Mouse (Mus musculus) limb, embryonic 15.5 days (tissue): ENCODE data around the gene Cdc42bpg. TPM values are rescaled to one million over a fixed set of nuclear protein-coding genes. Genes with fewer than 3 reads are reported as not detected.
"Not testable (repeated sequence)": the region's sequence is repeated elsewhere in the genome, so short reads cannot be mapped to it uniquely, and the experiment has no call there.

Experiments used
- ATAC-seq: fragments of 200-750 bp; cut with Nextera tagmentation; 2 replicates; pipeline ENCODE4 v1.8.0; 2017; ENCODE audit warnings: low read depth, moderate TSS enrichment; ENCODE audit not compliant: insufficient number of reproducible peaks, low FRiP score, low TSS enrichment
- H3K27ac ChIP-seq: fragments of 300-500 bp; sonication (generic); 2 replicates; pipeline ENCODE4 v1.5.1; 2015; ENCODE audit warnings: moderate library complexity, mild to moderate bottlenecking, inconsistent platforms
- H3K27me3 ChIP-seq: fragments of 300-500 bp; sonication (generic); 2 replicates; pipeline ENCODE4 v1.6.1; 2015; ENCODE audit warnings: inconsistent platforms
- H3K36me3 ChIP-seq: fragments of 300-500 bp; sonication (generic); 2 replicates; pipeline ENCODE4 v1.6.1; 2015; ENCODE audit warnings: inconsistent platforms
- H3K4me1 ChIP-seq: fragments of 300-500 bp; sonication (generic); 2 replicates; pipeline ENCODE4 v1.6.1; 2015; ENCODE audit warnings: inconsistent platforms
- H3K4me2 ChIP-seq: fragments of 300-500 bp; sonication (generic); 2 replicates; pipeline ENCODE4 v1.6.1; 2015; ENCODE audit warnings: mild to moderate bottlenecking, inconsistent platforms
- H3K4me3 ChIP-seq: fragments of 300-500 bp; sonication (generic); 2 replicates; pipeline ENCODE4 v1.5.1; 2015; ENCODE audit warnings: mild to moderate bottlenecking, inconsistent platforms
- H3K9ac ChIP-seq: fragments of 300-500 bp; sonication (generic); 2 replicates; pipeline ENCODE4 v1.6.1; 2015; ENCODE audit warnings: inconsistent platforms
- H3K9me3 ChIP-seq: fragments of 300-500 bp; sonication (generic); 2 replicates; pipeline ENCODE4 v1.6.1; 2016; ENCODE audit warnings: inconsistent platforms
- WGBS: fragments of 180-500 bp; shearing (Covaris S2); methylation state at CpG from one replicate; pipeline ENCODE4 v1.1.7; 2015; 5-methylcytosine and 5-hydroxymethylcytosine counted together
- polyA plus RNA-seq: library from polyadenylated mRNA; unstranded; fragments of >200 nt; fragmentation: Nextera tagmentation; extraction: Ambion mirVana; gene quantifications from 2 replicates; pipeline ENCODE4 v1.2.1, GENCODE M21; 2015

Gene Cdc42bpg
- polyA plus RNA-seq, 1 experiment from 2014 or later, result 2.0 TPM

- Histone ChIP-seq H3K4me3 (no peak overlapping the region), H3K9me3 (no peaks in the 10 kb centered on the region), H3K36me3 (peaks cover 69% of the 10 kb centered on the region), H3K27ac (no peak overlapping the region), H3K27me3 (no peaks in the 10 kb centered on the region), H3K9ac (no peak overlapping the region), H3K4me1 (peaks cover 19% of the 10 kb centered on the region), H3K4me2 (no peak overlapping the region)
- ATAC-seq, result no peak
- 94% methylated on average over 14 of the region's 14 CpGs for WGBS
Measured at GRCm38 (mm10) chr19:6289696-6290238, 16.5 kb upstream of the Cdc42bpg start.

- ATAC-seq, H3K9me3 ChIP-seq, H3K4me2 ChIP-seq, H3K27me3 ChIP-seq, H3K9ac ChIP-seq, H3K4me3 ChIP-seq: not testable (repeated sequence)
- 0 out of 2 replicates have a peak overlapping the region, but pooled peaks have one; percentile 61 for H3K27ac ChIP-seq
- 92% methylated on average over 6 of the region's 6 CpGs for WGBS
- peaks cover 71% of the 10 kb centered on the region for H3K36me3 ChIP-seq
- H3K4me1 ChIP-seq, result peaks cover 19% of the 10 kb centered on the region
Measured at GRCm38 (mm10) chr19:6290720-6291116, 15.5 kb upstream of the Cdc42bpg start.

GRCm38 (mm10) chr19:6291117-6291781, 15.0 kb upstream of the Cdc42bpg start:
- no peak; the same call in 1 of the 2 replicates for ATAC-seq
- H3K4me2 ChIP-seq, result no peak overlapping the region
- H3K4me1 ChIP-seq, result peaks cover 17% of the 10 kb centered on the region
- H3K9ac ChIP-seq, result no peak overlapping the region
- H3K27me3 ChIP-seq, result no peaks in the 10 kb centered on the region
- WGBS, result 66% methylated on average over 10 of the region's 10 CpGs
- peaks cover 71% of the 10 kb centered on the region for H3K36me3 ChIP-seq
- H3K9me3 ChIP-seq, result no peaks in the 10 kb centered on the region
- peak overlapping the region; percentile 61 for H3K27ac ChIP-seq
- H3K4me3 ChIP-seq, result no peak overlapping the region

- 91% methylated on average over 5 of the region's 5 CpGs for WGBS
- no peak overlapping the region for H3K27ac ChIP-seq
- no peak for ATAC-seq
- H3K27me3 ChIP-seq, result no peaks in the 10 kb centered on the region
- no peak overlapping the region for H3K9ac ChIP-seq
- no peaks in the 10 kb centered on the region for H3K9me3 ChIP-seq
- peaks cover 72% of the 10 kb centered on the region for H3K36me3 ChIP-seq
- H3K4me2 ChIP-seq, result no peak overlapping the region
- H3K4me1 ChIP-seq, result peaks cover 6% of the 10 kb centered on the region
- no peak overlapping the region for H3K4me3 ChIP-seq
Measured at GRCm38 (mm10) chr19:6292262-6292661, 14.0 kb upstream of the Cdc42bpg start.

- 90% methylated on average over 17 of the region's 17 CpGs for WGBS
- Histone ChIP-seq H3K4me3 (no peak overlapping the region), H3K9me3 (no peaks in the 10 kb centered on the region), H3K27me3 (no peaks in the 10 kb centered on the region), H3K36me3 (peaks cover 84% of the 10 kb centered on the region), H3K4me1 (peaks cover 7% of the 10 kb centered on the region; the same call in 1 of the 2 replicates), H3K27ac (no peak overlapping the region), H3K4me2 (no peak overlapping the region), H3K9ac (no peak overlapping the region)
- ATAC-seq, result no peak
Measured at GRCm38 (mm10) chr19:6294301-6294700, 12.0 kb upstream of the Cdc42bpg start.

- H3K36me3 ChIP-seq, result peaks cover 80% of the 10 kb centered on the region
- no peak overlapping the region for H3K9ac ChIP-seq
- ATAC-seq, result no peak
Measured at GRCm38 (mm10) chr19:6296551-6297210, 9.6 kb upstream of the Cdc42bpg start.

GRCm38 (mm10) chr19:6297641-6298040, 8.6 kb upstream of the Cdc42bpg start:
- Histone ChIP-seq H3K27ac (no peak overlapping the region), H3K9ac (no peak overlapping the region), H3K4me3 (no peak overlapping the region), H3K4me1 (peaks cover 24% of the 10 kb centered on the region), H3K36me3 (peaks cover 72% of the 10 kb centered on the region), H3K4me2 (no peak overlapping the region), H3K9me3 (no peaks in the 10 kb centered on the region), H3K27me3 (no peaks in the 10 kb centered on the region)
- no peak for ATAC-seq
- 83% methylated on average over 9 of the region's 9 CpGs for WGBS

More at GRCm38 (mm10) chr19:6296551-6297210, 9.6 kb upstream of the Cdc42bpg start:
- no peaks in the 10 kb centered on the region for H3K9me3 ChIP-seq
- H3K27ac ChIP-seq, result no peak overlapping the region
- H3K4me2 ChIP-seq, result no peak overlapping the region
- H3K4me3 ChIP-seq, result no peak overlapping the region
- H3K27me3 ChIP-seq, result no peaks in the 10 kb centered on the region
- H3K4me1 ChIP-seq, result peaks cover 24% of the 10 kb centered on the region
- 85% methylated on average over 5 of the region's 5 CpGs for WGBS

- Histone ChIP-seq H3K27me3 (no peaks in the 10 kb centered on the region), H3K4me1 (peaks cover 30% of the 10 kb centered on the region), H3K9ac (no peak overlapping the region), H3K9me3 (no peaks in the 10 kb centered on the region), H3K4me2 (no peak overlapping the region), H3K4me3 (no peak overlapping the region), H3K36me3 (peaks cover 60% of the 10 kb centered on the region), H3K27ac (0 out of 2 replicates have a peak overlapping the region, but pooled peaks have one; percentile 54)
- WGBS, result 70% methylated on average over 4 of the region's 4 CpGs
- no peak for ATAC-seq
Measured at GRCm38 (mm10) chr19:6299003-6299402, 7.3 kb upstream of the Cdc42bpg start.

GRCm38 (mm10) chr19:6299450-6300267, 6.6 kb upstream of the Cdc42bpg start:
- H3K27ac ChIP-seq, result peak overlapping the region; percentile 54
- H3K4me2 ChIP-seq, result no peak overlapping the region
- ATAC-seq, result no peak
- H3K4me3 ChIP-seq, result no peak overlapping the region
- H3K27me3 ChIP-seq, result no peaks in the 10 kb centered on the region
- 67% methylated on average over 7 of the region's 7 CpGs for WGBS
- peaks cover 30% of the 10 kb centered on the region for H3K4me1 ChIP-seq
- no peak overlapping the region for H3K9ac ChIP-seq
- H3K36me3 ChIP-seq, result peaks cover 54% of the 10 kb centered on the region
- no peaks in the 10 kb centered on the region for H3K9me3 ChIP-seq

- Histone ChIP-seq H3K4me3 (no peak overlapping the region), H3K27me3 (no peaks in the 10 kb centered on the region), H3K9ac (no peak overlapping the region), H3K9me3 (no peaks in the 10 kb centered on the region), H3K4me2 (no peak overlapping the region), H3K4me1 (peaks cover 30% of the 10 kb centered on the region), H3K27ac (peak overlapping the region; percentile 54; the same call in 1 of the 2 replicates), H3K36me3 (peaks cover 46% of the 10 kb centered on the region)
- WGBS, result 61% methylated on average over 7 of the region's 7 CpGs
- no peak for ATAC-seq
Measured at GRCm38 (mm10) chr19:6300402-6300841, 5.8 kb upstream of the Cdc42bpg start.

- WGBS, result 81% methylated on average over 5 of the region's 5 CpGs
- no peak overlapping the region for H3K4me2 ChIP-seq
- no peaks in the 10 kb centered on the region for H3K9me3 ChIP-seq
- H3K4me3 ChIP-seq, result no peak overlapping the region
- peaks cover 44% of the 10 kb centered on the region for H3K4me1 ChIP-seq
- H3K27ac ChIP-seq, result peak overlapping the region; percentile 72
- H3K36me3 ChIP-seq, result peaks cover 29% of the 10 kb centered on the region
- no peaks in the 10 kb centered on the region for H3K27me3 ChIP-seq
- no peak overlapping the region for H3K9ac ChIP-seq
- no peak for ATAC-seq
Measured at GRCm38 (mm10) chr19:6302114-6302513, 4.1 kb upstream of the Cdc42bpg start.
